10 mouse cellular contexts compared by ENCODE assay signal in the genomic region with DNA sequence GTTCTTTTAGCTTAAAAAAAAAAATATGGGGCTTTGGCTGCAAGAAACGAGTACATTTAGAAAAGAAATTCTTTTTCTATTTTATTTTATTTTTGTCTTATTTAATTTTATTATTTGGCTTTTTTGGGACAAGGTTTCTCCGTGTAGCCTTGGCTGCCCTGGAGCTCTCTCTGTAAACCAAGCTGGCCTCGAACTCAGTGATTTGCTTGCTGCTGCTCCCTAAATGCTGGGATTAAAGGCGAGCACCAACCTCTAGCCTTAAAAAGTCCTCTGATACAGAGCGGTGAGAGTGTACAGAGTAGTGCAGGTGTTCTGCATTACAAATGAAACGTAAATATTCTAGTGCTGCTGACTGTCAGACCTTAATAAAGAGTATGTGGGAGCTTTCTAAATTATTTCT. TPM values are rescaled to one million over a fixed set of nuclear protein-coding genes. Genes with fewer than 3 reads are reported as not detected.
DNase-seq lines count a peak whose midpoint lies in the region; ATAC-seq and TF ChIP-seq lines count a peak whose summit lies in the region.
"Had no signal": no experiment of that assay in that cellular context is flagged by ENCODE, and none has a peak within 500 bp of the region (broad histone marks: within the 10 kb centered on the region; RNA-seq: fewer than 3 reads in every experiment).

No protein-coding gene starts in this region.

- peak overlapping the region; percentile 52 for H3K27ac ChIP-seq in limb, embryonic 14.5 days (replicated peaks; ENCODE audit: low read depth, low read length)
- H3K27ac ChIP-seq in stomach, embryonic 16.5 days (ENCODE audit: low read length) = peak overlapping the region; percentile 70

- no peak for TF ChIP-seq POLR2A in limb, embryonic 14.5 days (IDR thresholded peaks at IDR 0.05; ENCODE audit: borderline replicate concordance, extremely low read depth, insufficient read depth, insufficient read length)

- H3K4me2 ChIP-seq in limb, embryonic 14.5 days (replicated peaks; ENCODE audit: low read depth, low read length, severe bottlenecking) = peak overlapping the region; percentile 95
- peak overlapping the region; percentile 98 for H3K4me2 ChIP-seq in stomach, embryonic 16.5 days (ENCODE audit: low read depth, low read length)

- WGBS in limb, embryonic 14.5 days = 30% methylated on average over 6 of the region's 6 CpGs
- WGBS in stomach, embryonic 16.5 days = 32% methylated on average over 6 of the region's 6 CpGs

- peak; percentile 14 for DNase-seq in adrenal gland, postnatal 14 days
- DNase-seq in adrenal gland, postnatal 36 days = no peak
- DNase-seq in limb, embryonic 14.5 days (ENCODE audit: low spot score) = no peak
- DNase-seq in cerebellum, postnatal 25 days = no peak
- no peak for DNase-seq in urinary bladder, postnatal 14 days (ENCODE audit: low spot score)

- H3K4me1 ChIP-seq in megakaryocyte, embryonic 14.5 days = peaks cover 12% of the 10 kb centered on the region
- H3K4me1 ChIP-seq in limb, embryonic 14.5 days (ENCODE audit: control insufficient read depth, insufficient read depth, low read length) = peaks cover 5% of the 10 kb centered on the region; the same call in 1 of the 2 replicates
- peaks cover 14% of the 10 kb centered on the region for H3K4me1 ChIP-seq in stomach, embryonic 16.5 days (ENCODE audit: control insufficient read depth, insufficient read depth, low read length)

- ATAC-seq in megakaryocyte, adult 5-6 weeks (ENCODE audit: poor library complexity, severe bottlenecking) = no peak
- no peak for ATAC-seq in limb, embryonic 14.5 days (ENCODE audit: low FRiP score, low read depth)
- ATAC-seq in stomach, embryonic 16.5 days (ENCODE audit: insufficient read depth, low FRiP score) = no peak

- peak overlapping the region; percentile 93 for H3K4me3 ChIP-seq in megakaryocyte, embryonic 14.5 days (replicated peaks)
- peak overlapping the region; percentile 53 for H3K4me3 ChIP-seq in limb, embryonic 14.5 days (replicated peaks; ENCODE audit: low read length)
- H3K4me3 ChIP-seq in stomach, embryonic 16.5 days (replicated peaks; ENCODE audit: low read length) = peak overlapping the region; percentile 60

- peaks cover 2% of the 10 kb centered on the region for H3K9me3 ChIP-seq in megakaryocyte, embryonic 14.5 days
- no peaks in the 10 kb centered on the region for H3K9me3 ChIP-seq in limb, embryonic 14.5 days (ENCODE audit: control insufficient read depth, low read length)
- no peaks in the 10 kb centered on the region for H3K9me3 ChIP-seq in stomach, embryonic 16.5 days (replicated peaks; ENCODE audit: control insufficient read depth, low read length)

- no peaks in the 10 kb centered on the region for H3K36me3 ChIP-seq in megakaryocyte, embryonic 14.5 days (replicated peaks; ENCODE audit: low read length)
- H3K36me3 ChIP-seq in limb, embryonic 14.5 days (ENCODE audit: control insufficient read depth, insufficient read depth, low read length) = no peaks in the 10 kb centered on the region
- no peaks in the 10 kb centered on the region for H3K36me3 ChIP-seq in stomach, embryonic 16.5 days (ENCODE audit: control insufficient read depth, insufficient read depth, low read length)

- H3K27me3 ChIP-seq in megakaryocyte, embryonic 14.5 days (replicated peaks) = peaks cover 7% of the 10 kb centered on the region
- no peaks in the 10 kb centered on the region for H3K27me3 ChIP-seq in limb, embryonic 14.5 days (ENCODE audit: control insufficient read depth, insufficient read depth, low read length)
- H3K27me3 ChIP-seq in stomach, embryonic 16.5 days (ENCODE audit: control insufficient read depth, insufficient read depth, low read length) = no peaks in the 10 kb centered on the region

- H3K9ac ChIP-seq in limb, embryonic 14.5 days (ENCODE audit: low read depth, low read length, severe bottlenecking) = no peak overlapping the region
- H3K9ac ChIP-seq in stomach, embryonic 16.5 days (ENCODE audit: low read length) = no peak overlapping the region

RNA-seq across cellular contexts. Expression of gene Mnd1, which starts 0.5 kb away (rescaled TPM):
- 23.0 and 27.2 TPM in 2 replicates for total RNA-seq in adrenal gland, postnatal 14 days (2021)
- total RNA-seq in adrenal gland, postnatal 36 days (2021) = 10 to 100 TPM; 13.1 to 16.0 TPM
- polyA plus RNA-seq in megakaryocyte, embryonic 14.5 days (2012; ENCODE audit: insufficient read depth, low replicate concordance) = 2.8 TPM in 1 of 2 replicates, not detected in the other
- total RNA-seq in megakaryocyte, adult 5-6 weeks (2015) = 5.8 and 7.1 TPM in 2 replicates
- total RNA-seq in megakaryocyte, adult 5-6 weeks (2017) = 7.4 and 7.6 TPM in 2 replicates
- polyA plus RNA-seq in limb, embryonic 14.5 days (2012; rRNA removed) = 4.4 and 9.8 TPM in 2 replicates
- polyA plus RNA-seq in limb, embryonic 14.5 days (2014; fragmentation: Nextera tagmentation; extraction: Ambion mirVana) = 13.3 and 14.3 TPM in 2 replicates
- polyA plus RNA-seq in stomach, embryonic 16.5 days (2015; fragmentation: Nextera tagmentation; extraction: Ambion mirVana) = 9.7 and 12.6 TPM in 2 replicates

RNA-seq across cellular contexts. Expression of gene Gm6525, which starts 17.8 kb away (rescaled TPM):
- total RNA-seq in adrenal gland, postnatal 14 days (2021) = 0.33 TPM in 1 of 2 replicates, not detected in the other
- total RNA-seq in adrenal gland, postnatal 36 days (2021) = under 1 TPM in 1 of 2 experiments, not detected in 1; 0.50 TPM
- not detected in 2 replicates for polyA plus RNA-seq in megakaryocyte, embryonic 14.5 days (2012; ENCODE audit: insufficient read depth, low replicate concordance)
- 0.27 TPM in 1 of 2 replicates, not detected in the other for total RNA-seq in megakaryocyte, adult 5-6 weeks (2015)
- not detected in 2 replicates for total RNA-seq in megakaryocyte, adult 5-6 weeks (2017)
- 0.26 and 0.39 TPM in 2 replicates for polyA plus RNA-seq in limb, embryonic 14.5 days (2012; rRNA removed)
- 0.55 and 0.84 TPM in 2 replicates for polyA plus RNA-seq in limb, embryonic 14.5 days (2014; fragmentation: Nextera tagmentation; extraction: Ambion mirVana)
- polyA plus RNA-seq in stomach, embryonic 16.5 days (2015; fragmentation: Nextera tagmentation; extraction: Ambion mirVana) = 0.60 and 0.70 TPM in 2 replicates
- total RNA-seq: layer of hippocampus, postnatal 14 days; neutrophil, adult 5-6 weeks had no signal
